In genomic region chr10:13151353-13151752, GRCm38 (mm10) we compare ENCODE assay signal across 9 mouse cellular contexts. TPM values are rescaled to one million over a fixed set of nuclear protein-coding genes. Genes with fewer than 3 reads are reported as not detected.
DNase-seq lines count a peak whose midpoint lies in the region; ATAC-seq and TF ChIP-seq lines count a peak whose summit lies in the region.
"Had no signal": no experiment of that assay in that cellular context is flagged by ENCODE, and none has a peak within 500 bp of the region (broad histone marks: within the 10 kb centered on the region; RNA-seq: fewer than 3 reads in every experiment).

No protein-coding gene starts in this region.

- H3K27ac ChIP-seq in embryonic facial prominence, embryonic 12.5 days = 0 out of 2 replicates have a peak overlapping the region, but pooled peaks have one; percentile 17
- H3K27ac ChIP-seq in embryonic facial prominence, embryonic 10.5 days (replicated peaks) = no peak overlapping the region
- no peak overlapping the region for H3K27ac ChIP-seq in kidney, adult 2 months (ENCODE audit: insufficient read depth, low read depth, low read length)
- no peak overlapping the region; the same call in 1 of the 2 replicates for H3K27ac ChIP-seq in kidney, embryonic 14.5 days (ENCODE audit: low read depth, low read length)
- peak overlapping the region; percentile 58; the same call in 1 of the 2 replicates for H3K27ac ChIP-seq in embryonic facial prominence, embryonic 15.5 days (replicated peaks)
- no peak overlapping the region for H3K27ac ChIP-seq in limb, embryonic 14.5 days (replicated peaks; ENCODE audit: low read depth, low read length)

- no peak overlapping the region for H3K9ac ChIP-seq in embryonic facial prominence, embryonic 12.5 days
- H3K9ac ChIP-seq in kidney, embryonic 14.5 days (ENCODE audit: low read depth, low read length) = no peak overlapping the region
- no peak overlapping the region for H3K9ac ChIP-seq in embryonic facial prominence, embryonic 15.5 days
- H3K9ac ChIP-seq in limb, embryonic 14.5 days (ENCODE audit: low read depth, low read length, severe bottlenecking) = no peak overlapping the region

- H3K4me1 ChIP-seq in embryonic facial prominence, embryonic 12.5 days = no peaks in the 10 kb centered on the region
- no peaks in the 10 kb centered on the region for H3K4me1 ChIP-seq in embryonic facial prominence, embryonic 10.5 days
- no peaks in the 10 kb centered on the region for H3K4me1 ChIP-seq in kidney, adult 2 months (ENCODE audit: control insufficient read depth, insufficient read depth, low read length)
- no peaks in the 10 kb centered on the region for H3K4me1 ChIP-seq in kidney, embryonic 14.5 days (ENCODE audit: control insufficient read depth, insufficient read depth, low read length)
- peaks cover 10% of the 10 kb centered on the region for H3K4me1 ChIP-seq in embryonic facial prominence, embryonic 15.5 days
- H3K4me1 ChIP-seq in limb, embryonic 14.5 days (ENCODE audit: control insufficient read depth, insufficient read depth, low read length) = peaks cover 4% of the 10 kb centered on the region; the same call in 1 of the 2 replicates

- no peak overlapping the region for H3K4me2 ChIP-seq in embryonic facial prominence, embryonic 12.5 days (replicated peaks)
- no peak overlapping the region for H3K4me2 ChIP-seq in kidney, embryonic 14.5 days (replicated peaks; ENCODE audit: low read depth, low read length)
- no peak overlapping the region for H3K4me2 ChIP-seq in embryonic facial prominence, embryonic 15.5 days (replicated peaks)
- H3K4me2 ChIP-seq in limb, embryonic 14.5 days (replicated peaks; ENCODE audit: low read depth, low read length, severe bottlenecking) = no peak overlapping the region

- 83% methylated on average over 5 of the region's 5 CpGs for WGBS in embryonic facial prominence, embryonic 12.5 days
- 90% methylated on average over 5 of the region's 5 CpGs for WGBS in embryonic facial prominence, embryonic 10.5 days
- WGBS in kidney, adult 2 months = 63% methylated on average over 5 of the region's 5 CpGs
- 61% methylated on average over 5 of the region's 5 CpGs for WGBS in kidney, embryonic 14.5 days
- 69% methylated on average over 5 of the region's 5 CpGs for WGBS in embryonic facial prominence, embryonic 15.5 days
- 74% methylated on average over 5 of the region's 5 CpGs for WGBS in limb, embryonic 14.5 days

- no peak for TF ChIP-seq POLR2A in kidney, adult 2 months (IDR thresholded peaks at IDR 0.05; ENCODE audit: low read depth, low read length)
- no peak for TF ChIP-seq POLR2A in limb, embryonic 14.5 days (IDR thresholded peaks at IDR 0.05; ENCODE audit: borderline replicate concordance, extremely low read depth, insufficient read depth, insufficient read length)

- no peak overlapping the region for H3K4me3 ChIP-seq in embryonic facial prominence, embryonic 12.5 days
- no peak overlapping the region for H3K4me3 ChIP-seq in embryonic facial prominence, embryonic 10.5 days
- H3K4me3 ChIP-seq in kidney, adult 2 months (ENCODE audit: insufficient read depth, low read depth, low read length) = no peak overlapping the region
- H3K4me3 ChIP-seq in kidney, embryonic 14.5 days (ENCODE audit: low read length) = no peak overlapping the region
- H3K4me3 ChIP-seq in embryonic facial prominence, embryonic 15.5 days (replicated peaks) = no peak overlapping the region
- H3K4me3 ChIP-seq in limb, embryonic 14.5 days (replicated peaks; ENCODE audit: low read length) = no peak overlapping the region

- no peak for TF ChIP-seq CTCF in kidney, adult 2 months (conservative IDR thresholded peaks at IDR 0.05; ENCODE audit: insufficient read depth, insufficient read length, low read depth, low read length)

- H3K9me3 ChIP-seq in embryonic facial prominence, embryonic 12.5 days = no peaks in the 10 kb centered on the region
- no peaks in the 10 kb centered on the region for H3K9me3 ChIP-seq in embryonic facial prominence, embryonic 10.5 days
- H3K9me3 ChIP-seq in kidney, embryonic 14.5 days (ENCODE audit: control insufficient read depth, low read length) = no peaks in the 10 kb centered on the region
- H3K9me3 ChIP-seq in embryonic facial prominence, embryonic 15.5 days (replicated peaks) = no peaks in the 10 kb centered on the region
- H3K9me3 ChIP-seq in limb, embryonic 14.5 days (ENCODE audit: control insufficient read depth, low read length) = no peaks in the 10 kb centered on the region

- no peaks in the 10 kb centered on the region for H3K27me3 ChIP-seq in embryonic facial prominence, embryonic 12.5 days
- H3K27me3 ChIP-seq in embryonic facial prominence, embryonic 10.5 days (replicated peaks; ENCODE audit: low read depth, poor library complexity, severe bottlenecking) = no peaks in the 10 kb centered on the region
- H3K27me3 ChIP-seq in kidney, adult 2 months (replicated peaks; ENCODE audit: control insufficient read depth, insufficient read depth, low read length) = no peaks in the 10 kb centered on the region
- no peaks in the 10 kb centered on the region for H3K27me3 ChIP-seq in kidney, embryonic 14.5 days (ENCODE audit: control insufficient read depth, insufficient read depth, low read length)
- no peaks in the 10 kb centered on the region for H3K27me3 ChIP-seq in embryonic facial prominence, embryonic 15.5 days
- no peaks in the 10 kb centered on the region for H3K27me3 ChIP-seq in limb, embryonic 14.5 days (ENCODE audit: control insufficient read depth, insufficient read depth, low read length)

- DNase-seq in embryonic facial prominence, embryonic 10.5 days (ENCODE audit: low spot score) = no peak
- peak; percentile 20 for DNase-seq in kidney, adult 2 months
- DNase-seq in limb, embryonic 14.5 days (ENCODE audit: low spot score) = peak; percentile 32
- DNase-seq in thymus, adult 18-20 months = no peak
- DNase-seq in neural tube, embryonic 10.5 days (ENCODE audit: extremely low spot score, low spot score) = no peak
- DNase-seq: cerebellum, postnatal 25 days had no signal

- ATAC-seq in embryonic facial prominence, embryonic 12.5 days (ENCODE audit: insufficient number of reproducible peaks, insufficient read depth, low FRiP score, low TSS enrichment) = no peak
- ATAC-seq in kidney, embryonic 14.5 days (ENCODE audit: low FRiP score, low TSS enrichment) = no peak
- no peak for ATAC-seq in embryonic facial prominence, embryonic 15.5 days (ENCODE audit: insufficient number of reproducible peaks, low FRiP score, low TSS enrichment, low read depth)
- no peak for ATAC-seq in limb, embryonic 14.5 days (ENCODE audit: low FRiP score, low read depth)

- H3K36me3 ChIP-seq in embryonic facial prominence, embryonic 12.5 days = no peaks in the 10 kb centered on the region
- H3K36me3 ChIP-seq in embryonic facial prominence, embryonic 10.5 days (replicated peaks) = no peaks in the 10 kb centered on the region
- H3K36me3 ChIP-seq in kidney, adult 2 months (ENCODE audit: control insufficient read depth, insufficient read depth, low read length) = no peaks in the 10 kb centered on the region
- no peaks in the 10 kb centered on the region for H3K36me3 ChIP-seq in kidney, embryonic 14.5 days (ENCODE audit: control insufficient read depth, insufficient read depth, low read length)
- no peaks in the 10 kb centered on the region for H3K36me3 ChIP-seq in embryonic facial prominence, embryonic 15.5 days
- H3K36me3 ChIP-seq in limb, embryonic 14.5 days (ENCODE audit: control insufficient read depth, insufficient read depth, low read length) = no peaks in the 10 kb centered on the region

RNA-seq across cellular contexts. Expression of gene Zc2hc1b, which starts 26.5 kb away (rescaled TPM):
- polyA plus RNA-seq in embryonic facial prominence, embryonic 12.5 days (2016; fragmentation: Nextera tagmentation; extraction: Ambion mirVana) = not detected in 2 replicates
- polyA plus RNA-seq in embryonic facial prominence, embryonic 10.5 days (2016; fragmentation: Nextera tagmentation; extraction: Ambion mirVana) = not detected in 2 replicates
- polyA plus RNA-seq in kidney, adult 2 months (2012; rRNA removed) = not detected in 2 replicates
- polyA plus RNA-seq in kidney, embryonic 14.5 days (2014; fragmentation: Nextera tagmentation; extraction: Ambion mirVana) = not detected in 2 replicates
- polyA plus RNA-seq in embryonic facial prominence, embryonic 15.5 days (2015; fragmentation: Nextera tagmentation; extraction: Ambion mirVana) = not detected in 2 replicates
- 0.14 TPM in 1 of 2 replicates, not detected in the other for polyA plus RNA-seq in limb, embryonic 14.5 days (2012; rRNA removed)
- not detected in 2 replicates for polyA plus RNA-seq in limb, embryonic 14.5 days (2014; fragmentation: Nextera tagmentation; extraction: Ambion mirVana)

RNA-seq across cellular contexts. Expression of gene Ltv1, which starts 41.6 kb away (rescaled TPM):
- 64.9 and 68.4 TPM in 2 replicates for polyA plus RNA-seq in embryonic facial prominence, embryonic 12.5 days (2016; fragmentation: Nextera tagmentation; extraction: Ambion mirVana)
- 70.9 and 72.0 TPM in 2 replicates for polyA plus RNA-seq in embryonic facial prominence, embryonic 10.5 days (2016; fragmentation: Nextera tagmentation; extraction: Ambion mirVana)
- polyA plus RNA-seq in kidney, adult 2 months (2012; rRNA removed) = 10.0 and 12.1 TPM in 2 replicates
- polyA plus RNA-seq in kidney, embryonic 14.5 days (2014; fragmentation: Nextera tagmentation; extraction: Ambion mirVana) = 62.5 and 73.4 TPM in 2 replicates
- 69.2 and 70.2 TPM in 2 replicates for polyA plus RNA-seq in embryonic facial prominence, embryonic 15.5 days (2015; fragmentation: Nextera tagmentation; extraction: Ambion mirVana)
- polyA plus RNA-seq in limb, embryonic 14.5 days (2012; rRNA removed) = 50.7 and 66.4 TPM in 2 replicates
- 69.0 and 72.8 TPM in 2 replicates for polyA plus RNA-seq in limb, embryonic 14.5 days (2014; fragmentation: Nextera tagmentation; extraction: Ambion mirVana)

Comparison
In these comparisons a context has a peak if more than half of its experiments do, and no peak if none do; other contexts are left out.
1. H3K27ac ChIP-seq: peak in embryonic facial prominence, embryonic 12.5 days (single experiment) and embryonic facial prominence, embryonic 15.5 days (single experiment); none in embryonic facial prominence, embryonic 10.5 days (single experiment), kidney, adult 2 months (single experiment), kidney, embryonic 14.5 days (single experiment) and limb, embryonic 14.5 days (single experiment).
2. DNase-seq: peak in kidney, adult 2 months (single experiment) and limb, embryonic 14.5 days (single experiment); none in embryonic facial prominence, embryonic 10.5 days (single experiment), thymus, adult 18-20 months (0 of 2) and neural tube, embryonic 10.5 days (single experiment).